Mouse (Mus musculus): Measurements from ENCODE around the gene Wdr93.

DNA sequence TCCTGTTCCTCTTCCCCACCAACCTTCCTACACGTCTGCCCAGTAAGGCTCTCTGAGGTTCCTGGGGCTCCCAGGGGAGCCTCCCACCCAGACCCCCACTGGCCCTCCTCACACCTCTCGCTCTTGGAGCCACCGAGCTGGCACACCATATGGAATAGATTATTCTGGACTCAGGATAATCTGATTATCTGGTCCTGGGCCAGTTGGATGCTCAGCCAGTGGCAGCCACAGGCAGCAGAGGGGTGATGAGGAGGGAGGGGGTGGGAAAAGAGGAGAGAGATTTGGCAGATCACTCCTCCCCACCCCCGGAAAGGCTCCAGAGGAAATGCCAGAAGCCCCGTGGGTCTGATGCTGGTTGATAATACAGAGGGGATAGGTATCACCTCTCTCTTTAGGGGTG lies 55.6 kb downstream of the Wdr93 start:
- no peak for TF ChIP-seq POLR2A (IDR thresholded peaks at IDR 0.05; ENCODE audit: borderline replicate concordance, low read depth, low read length)
- TF ChIP-seq CTCF (IDR thresholded peaks at IDR 0.05; ENCODE audit: low read depth, low read length): no peak
